Mouse (Mus musculus) spleen, adult 2 months (tissue): Measurements from ENCODE around the gene Slc6a3.

Experiments used
- CTCF ChIP-seq: fragments of 200-500 bp; IDR thresholded peaks from 2 replicates; pipeline ENCODE4 v1.5.1; 2011; ENCODE audit warnings: mild to moderate bottlenecking, inconsistent platforms; ENCODE audit not compliant: insufficient read depth, insufficient read length, insufficient replicate concordance; ENCODE audit errors: extremely low read depth
- POLR2A ChIP-seq: fragments of 200-500 bp; IDR thresholded peaks from 2 replicates; pipeline ENCODE4 v1.6.1; 2011; ENCODE audit warnings: low read depth, low read length, inconsistent platforms

GRCm38 (mm10) chr13:73575051-73575450 is 38.5 kb downstream of the Slc6a3 start:
- TF ChIP-seq CTCF (no peak), POLR2A (no peak)
